Mouse (Mus musculus) bone marrow macrophage, adult 2 months (primary cell): ENCODE data around the gene Etl4.

Experiments used
- CTCF ChIP-seq: IDR thresholded peaks from 2 replicates; pipeline ENCODE4 v1.5.1; 2012; ENCODE audit warnings: low read depth, mild to moderate bottlenecking, low read length, moderate library complexity
- POLR2A ChIP-seq: IDR thresholded peaks from 2 replicates; pipeline ENCODE4 v1.6.1; 2012; ENCODE audit warnings: mild to moderate bottlenecking, low read depth, low read length, borderline replicate concordance

DNA sequence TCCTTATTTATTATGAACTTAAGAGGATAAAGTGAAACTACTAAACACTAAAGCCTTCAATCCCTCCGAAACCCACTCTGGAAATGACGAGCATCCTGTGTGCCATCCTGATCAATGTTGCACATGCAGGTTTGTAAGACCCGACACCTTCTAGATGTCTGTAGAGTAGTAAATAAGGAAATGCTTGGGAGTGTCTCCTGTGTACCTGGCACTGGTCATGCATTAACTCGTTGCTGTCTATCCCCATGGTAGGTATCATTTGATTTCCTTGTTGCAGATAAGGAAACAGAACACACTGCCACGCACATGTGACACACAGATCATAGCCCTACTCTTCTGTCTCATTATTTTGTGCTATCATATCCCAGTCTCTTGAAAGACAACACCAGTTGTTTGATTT, 851.7 kb downstream of the Etl4 start:
- no peak for TF ChIP-seq CTCF
- TF ChIP-seq POLR2A, result no peak
